Mouse (Mus musculus) embryo, embryonic 10.5 days (tissue): ENCODE data around the gene Trpv3.
"Not testable (repeated sequence)": the region's sequence is repeated elsewhere in the genome, so short reads cannot be mapped to it uniquely, and the experiment has no call there.

Experiments
- DNase-seq: peaks from one replicate; pipeline ENCODE4 v3.0.0-alpha.2; 2015; ENCODE audit warnings: low spot score

Trpv3 gene

GRCm38 (mm10) chr11:73289621-73290020 is 22.4 kb downstream of the Trpv3 start:
- no peak for DNase-seq

GRCm38 (mm10) chr11:73303123-73303522 is 35.9 kb downstream of the Trpv3 start:
- no peak for DNase-seq

GRCm38 (mm10) chr11:73315961-73316360 is 48.8 kb downstream of the Trpv3 start:
- no peak for DNase-seq

- DNase-seq, result not testable (repeated sequence)
Observed at GRCm38 (mm10) chr11:73318581-73318980, 51.4 kb downstream of the Trpv3 start.

- DNase-seq, result not testable (repeated sequence)
Observed at GRCm38 (mm10) chr11:73321064-73321463, 53.9 kb downstream of the Trpv3 start.

- no peak for DNase-seq
Observed at GRCm38 (mm10) chr11:73323906-73324830, 57.0 kb downstream of the Trpv3 start.

GRCm38 (mm10) chr11:73326485-73326886 is 59.3 kb downstream of the Trpv3 start:
- peak; percentile 4 for DNase-seq

- DNase-seq, result no peak
Observed at GRCm38 (mm10) chr11:73327361-73327760, 60.2 kb downstream of the Trpv3 start.

GRCm38 (mm10) chr11:73329442-73329841 is 62.3 kb downstream of the Trpv3 start, which contains the start of the genes Aspa, Gm49340 and Spata22:
Gene Aspa, minus strand, starts transcription at chr11:73329596.
Gene Gm49340, plus strand, starts transcription at chr11:73329741.
Gene Spata22, plus strand, starts transcription at chr11:73329741.
- DNase-seq, result no peak

GRCm38 (mm10) chr11:73333357-73333756 is 66.2 kb downstream of the Trpv3 start:
- DNase-seq, result no peak

GRCm38 (mm10) chr11:73336919-73337318 is 69.7 kb downstream of the Trpv3 start:
- DNase-seq, result no peak
